Mouse (Mus musculus): ENCODE data around the gene Ip6k1. TPM values are rescaled to one million over a fixed set of nuclear protein-coding genes. Genes with fewer than 3 reads are reported as not detected.

The Ip6k1 gene
- 100 to 1,000 TPM; 138 to 184 (median 167) TPM for total RNA-seq (2022)

DNA sequence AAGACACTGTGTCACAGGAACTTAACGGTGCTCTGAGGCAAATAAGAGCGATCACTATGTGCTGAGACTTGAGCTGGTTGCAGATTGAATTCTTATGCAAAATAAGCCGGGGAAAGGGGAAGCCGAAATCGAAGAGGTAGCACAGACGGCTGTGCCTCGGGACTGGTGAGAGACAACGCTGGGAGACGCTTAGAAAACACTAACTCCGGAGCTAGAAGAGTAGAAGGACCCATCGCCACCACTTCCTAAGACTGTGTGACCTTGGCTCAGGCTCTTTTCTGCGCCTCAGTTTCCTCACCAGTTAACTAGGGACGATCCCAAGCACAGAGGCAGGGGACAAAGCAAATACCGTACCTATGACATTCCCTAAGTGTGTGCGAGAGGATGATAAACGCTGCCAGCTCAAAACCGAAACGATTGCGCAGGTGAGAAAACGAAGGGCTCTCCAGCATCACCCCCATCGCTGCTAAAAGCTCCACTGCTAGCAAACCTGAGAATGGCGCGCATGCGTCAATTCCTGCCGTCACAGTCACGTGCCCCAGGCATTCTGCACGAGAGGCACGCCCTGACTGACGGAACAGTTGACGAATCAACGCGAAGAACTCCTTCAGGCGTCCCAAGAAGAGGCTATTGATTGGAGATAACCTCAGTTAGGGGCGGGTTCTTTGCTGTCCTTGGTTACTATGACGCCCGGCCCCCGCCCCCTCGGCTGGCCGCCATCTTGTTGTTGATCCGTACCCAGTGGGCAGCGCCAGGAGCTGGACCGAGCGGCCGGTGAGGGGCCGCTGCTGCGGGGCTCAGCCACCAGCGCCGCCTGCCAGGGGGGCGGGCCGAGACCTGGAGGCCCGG, at the start of gene Ip6k1:
Ip6k1 (plus strand) TSS at position 580 of the 849 bp plus-strand sequence.
- DNase-seq = peak; percentile 100

DNA sequence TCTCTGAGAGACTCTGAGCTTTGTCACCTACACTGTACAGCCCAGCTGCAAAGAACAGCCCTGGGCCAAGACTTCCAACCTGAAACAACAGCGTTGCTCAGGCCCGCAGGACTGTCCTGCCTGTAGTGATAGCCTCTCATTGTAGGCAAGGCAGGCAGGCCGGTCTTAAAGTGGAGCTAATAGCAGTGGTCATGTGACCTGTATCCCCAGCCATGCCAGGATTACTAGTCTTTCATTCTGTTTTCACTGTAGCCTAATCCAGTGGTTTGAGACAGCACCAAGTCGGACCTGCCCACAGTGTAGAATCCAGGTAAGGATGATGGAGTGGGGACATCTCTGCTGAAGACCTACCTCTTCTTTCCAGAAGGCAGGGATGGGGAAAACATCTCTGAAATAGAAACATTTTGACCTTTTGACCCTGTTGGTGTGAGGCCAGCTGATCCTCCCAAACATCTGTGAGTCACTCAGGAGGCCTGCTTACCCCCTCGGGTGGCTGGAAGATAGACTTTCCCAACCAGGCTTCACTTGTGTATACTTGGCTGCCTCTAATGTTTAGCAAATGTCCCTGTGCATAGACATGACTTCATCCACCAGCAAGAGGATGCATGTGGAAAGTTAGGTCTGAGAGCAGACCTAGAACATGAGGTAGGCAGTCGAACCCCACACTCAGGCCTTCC, 46.5 kb upstream of the Ip6k1 start:
- no peak for DNase-seq

DNA sequence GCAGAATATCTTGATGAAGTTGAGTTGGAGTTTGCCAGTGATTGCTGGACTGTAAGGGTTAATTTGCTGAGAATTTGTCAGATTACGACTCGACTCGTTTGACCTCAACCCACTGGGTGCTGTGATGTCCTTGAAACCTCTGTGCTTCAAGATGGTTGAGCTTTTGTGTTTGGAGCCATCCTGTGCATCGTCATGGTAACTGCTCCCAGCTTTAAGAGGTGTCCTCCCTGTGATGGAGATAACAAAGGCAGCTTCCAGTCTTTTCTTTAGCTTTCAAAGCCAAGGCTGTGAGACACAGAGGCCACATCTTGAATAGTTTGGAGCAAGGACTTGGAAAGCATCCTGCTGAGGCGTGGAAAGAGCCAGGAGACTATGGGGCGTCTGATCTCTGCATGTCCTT, 45.2 kb upstream of the Ip6k1 start:
- no peak for DNase-seq

GRCm38 (mm10) chr9:107959896-107960295, 42.4 kb upstream of the Ip6k1 start:
- DNase-seq = peak; percentile 66

GRCm38 (mm10) chr9:107960928-107961327, 41.4 kb upstream of the Ip6k1 start:
- DNase-seq = no peak

GRCm38 (mm10) chr9:107961351-107961762, 40.9 kb upstream of the Ip6k1 start:
- no peak for DNase-seq

- no peak for DNase-seq
These were observed 40.4 kb upstream of the Ip6k1 start for GRCm38 (mm10) chr9:107961881-107962280.

- DNase-seq = no peak
These were observed 39.4 kb upstream of the Ip6k1 start for GRCm38 (mm10) chr9:107962916-107963315.

DNA sequence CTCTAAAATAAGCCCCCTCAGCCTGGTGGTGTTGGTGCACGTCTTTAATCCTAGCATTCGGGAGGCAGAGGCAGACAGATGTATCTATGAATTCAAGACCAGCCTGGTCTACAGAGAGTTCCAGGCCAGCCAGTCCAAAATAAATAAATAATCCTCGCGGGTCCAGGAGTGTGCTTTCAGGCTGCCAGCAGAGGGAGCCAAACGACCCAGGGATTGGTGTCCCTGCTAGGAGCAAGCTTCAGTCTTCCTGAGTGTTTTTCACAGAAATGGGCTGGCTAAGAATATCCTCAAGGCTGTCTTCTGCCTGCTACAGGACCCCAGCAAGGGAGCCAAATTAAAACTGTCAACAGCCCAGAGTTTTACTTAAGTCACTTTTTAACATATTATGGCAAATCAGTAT, 38.6 kb upstream of the Ip6k1 start:
- peak; percentile 48 for DNase-seq

DNA sequence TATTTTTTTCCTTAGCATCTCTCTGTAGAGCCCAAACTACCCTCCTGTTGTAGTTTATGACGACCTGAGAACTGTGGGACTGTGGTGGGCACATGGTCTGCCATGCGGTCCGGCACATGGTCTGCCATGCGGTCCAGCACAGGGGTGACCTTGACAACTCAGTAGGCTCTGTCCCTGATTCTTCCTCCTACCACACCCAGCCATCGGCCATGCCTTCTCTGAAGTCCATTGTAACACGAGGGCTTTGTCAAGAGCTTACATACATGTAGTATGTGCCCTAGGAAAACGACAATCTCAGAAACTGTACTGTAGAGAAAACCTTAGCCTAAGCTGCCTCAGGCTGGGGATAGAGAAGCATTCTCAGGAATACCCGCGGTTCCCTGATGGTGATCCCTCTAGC, 37.6 kb upstream of the Ip6k1 start:
- no peak for DNase-seq

DNA sequence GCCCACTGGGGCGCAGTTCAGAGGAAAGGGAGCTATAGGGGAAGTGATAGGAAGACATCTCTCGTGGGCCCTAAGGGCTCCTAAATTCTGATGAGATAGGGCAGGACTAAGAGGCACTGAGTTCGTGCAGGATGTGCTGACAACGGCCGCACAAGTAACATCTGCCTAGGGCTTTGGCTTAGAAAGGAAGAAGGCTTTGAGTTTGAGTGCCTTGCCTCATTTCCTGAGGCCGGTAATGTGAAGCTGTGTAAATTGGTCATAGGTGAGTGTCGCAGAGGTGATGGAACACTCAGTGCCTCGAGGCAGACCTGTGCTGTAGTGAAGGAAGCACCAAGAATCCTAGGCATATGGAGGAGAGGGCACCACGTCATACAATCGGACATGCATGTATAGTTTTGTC, 35.6 kb upstream of the Ip6k1 start:
- no peak for DNase-seq

GRCm38 (mm10) chr9:107967437-107967836, 34.9 kb upstream of the Ip6k1 start:
- DNase-seq = no peak

DNA sequence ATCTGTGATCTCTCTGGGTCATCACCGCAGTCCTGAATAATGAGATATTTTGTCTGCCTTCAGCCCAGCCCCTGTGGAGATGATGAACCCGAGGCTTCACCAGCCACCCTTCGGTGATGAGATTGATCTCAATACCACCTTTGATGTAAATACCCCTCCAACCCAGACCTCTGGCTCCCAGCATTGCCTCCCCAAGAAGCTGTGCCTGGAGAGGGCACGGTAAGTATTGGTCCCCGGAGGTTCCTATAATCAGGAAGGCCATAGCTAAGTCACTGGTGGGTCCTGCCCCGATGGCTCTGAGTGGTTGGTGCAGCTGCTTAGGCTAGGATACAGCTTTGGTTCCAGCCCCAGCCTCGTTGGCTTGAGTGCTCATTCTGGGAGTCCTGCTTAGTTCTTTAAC, 33.8 kb upstream of the Ip6k1 start:
- DNase-seq = no peak

DNA sequence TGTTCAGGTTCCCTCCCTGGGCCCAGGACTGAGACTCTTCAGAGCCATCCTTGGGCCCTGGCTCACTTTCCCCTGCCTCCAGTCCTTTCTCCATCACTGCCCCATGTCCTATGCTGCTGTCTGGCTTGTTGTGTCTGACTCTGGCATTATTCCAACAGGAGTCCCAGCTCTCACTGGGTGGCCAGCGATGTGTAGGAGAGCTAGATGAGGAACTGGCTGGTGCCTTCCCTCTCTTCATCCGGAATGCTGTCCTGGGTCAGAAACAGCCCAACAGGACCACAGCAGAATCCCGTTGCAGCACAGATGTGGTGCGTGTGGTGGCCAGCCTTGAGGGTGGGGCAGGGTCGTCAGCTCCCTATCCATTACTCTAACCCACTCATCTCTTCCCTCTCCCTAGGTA, 32.0 kb upstream of the Ip6k1 start:
- no peak for DNase-seq

DNA sequence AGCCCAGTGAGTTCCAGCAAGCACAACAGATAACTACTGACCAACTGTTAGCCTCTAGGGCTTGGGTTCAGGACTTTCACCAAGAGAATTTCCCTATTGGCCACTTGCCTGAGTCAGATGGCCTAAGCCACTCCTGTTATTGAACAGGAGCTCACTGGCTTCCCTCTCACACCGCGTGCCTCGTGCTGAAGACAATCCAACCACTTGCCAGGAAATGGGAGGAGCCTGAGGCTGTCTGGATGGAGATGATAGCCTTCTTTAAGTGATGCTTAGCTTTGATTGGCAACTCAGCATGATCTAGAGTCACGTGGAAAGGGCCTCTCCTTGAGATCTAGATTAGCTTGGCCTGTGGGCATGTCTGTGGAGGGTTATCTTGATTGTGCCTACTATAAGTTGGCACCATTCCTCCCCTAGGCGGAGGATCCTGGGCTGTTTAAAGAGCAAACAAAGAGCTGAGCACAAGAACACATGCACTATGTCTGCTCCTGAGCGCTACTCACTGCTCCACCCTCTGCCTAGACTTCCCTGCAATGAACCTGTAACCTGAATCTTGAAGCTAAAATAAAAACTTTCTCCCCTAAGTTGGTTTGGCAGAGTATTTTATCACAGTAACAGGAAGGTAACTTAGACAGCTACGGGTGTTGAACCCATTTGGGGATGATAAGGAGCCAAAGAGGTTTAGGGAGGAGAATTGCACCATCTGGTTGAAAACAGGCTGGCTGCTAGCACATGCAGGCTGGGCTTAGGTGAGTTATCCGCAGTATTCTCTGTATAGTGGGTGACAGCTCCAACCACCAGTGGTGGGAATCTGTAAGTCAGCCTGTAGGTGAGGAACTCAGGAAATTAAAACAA, 30.4 kb upstream of the Ip6k1 start:
- no peak for DNase-seq

DNA sequence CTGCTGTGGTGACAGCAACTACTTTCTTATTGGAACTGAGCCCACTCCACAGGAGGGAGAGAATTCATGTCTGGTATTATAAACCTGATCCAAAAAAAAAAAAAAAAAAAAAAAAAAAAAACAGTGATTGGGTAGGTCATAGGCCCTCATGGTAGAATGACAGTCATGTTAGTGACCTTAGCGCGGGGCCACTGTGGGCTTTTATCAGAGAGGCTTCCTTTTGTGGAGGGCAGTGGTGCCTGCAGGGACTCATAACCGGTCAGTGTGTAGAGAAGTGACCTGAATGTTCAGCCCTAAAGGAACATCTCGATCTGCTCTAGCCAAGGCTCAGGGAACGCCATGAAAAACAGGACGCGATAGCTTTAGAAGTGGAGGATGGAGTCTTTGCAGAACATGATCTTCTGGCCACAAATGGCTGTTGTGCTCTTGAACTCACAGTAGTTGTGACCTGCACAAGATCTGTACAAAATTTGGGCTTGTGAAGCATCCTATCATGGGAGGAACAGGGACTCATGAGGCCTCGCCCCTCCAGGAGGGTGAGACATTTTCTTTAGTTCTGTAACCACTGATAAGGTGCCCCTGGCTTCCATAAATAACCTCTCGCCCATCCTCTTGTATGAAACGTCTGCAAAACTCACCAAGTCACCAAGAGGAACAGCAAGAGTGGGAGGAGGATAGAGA, 27.7 kb upstream of the Ip6k1 start:
- no peak for DNase-seq

DNA sequence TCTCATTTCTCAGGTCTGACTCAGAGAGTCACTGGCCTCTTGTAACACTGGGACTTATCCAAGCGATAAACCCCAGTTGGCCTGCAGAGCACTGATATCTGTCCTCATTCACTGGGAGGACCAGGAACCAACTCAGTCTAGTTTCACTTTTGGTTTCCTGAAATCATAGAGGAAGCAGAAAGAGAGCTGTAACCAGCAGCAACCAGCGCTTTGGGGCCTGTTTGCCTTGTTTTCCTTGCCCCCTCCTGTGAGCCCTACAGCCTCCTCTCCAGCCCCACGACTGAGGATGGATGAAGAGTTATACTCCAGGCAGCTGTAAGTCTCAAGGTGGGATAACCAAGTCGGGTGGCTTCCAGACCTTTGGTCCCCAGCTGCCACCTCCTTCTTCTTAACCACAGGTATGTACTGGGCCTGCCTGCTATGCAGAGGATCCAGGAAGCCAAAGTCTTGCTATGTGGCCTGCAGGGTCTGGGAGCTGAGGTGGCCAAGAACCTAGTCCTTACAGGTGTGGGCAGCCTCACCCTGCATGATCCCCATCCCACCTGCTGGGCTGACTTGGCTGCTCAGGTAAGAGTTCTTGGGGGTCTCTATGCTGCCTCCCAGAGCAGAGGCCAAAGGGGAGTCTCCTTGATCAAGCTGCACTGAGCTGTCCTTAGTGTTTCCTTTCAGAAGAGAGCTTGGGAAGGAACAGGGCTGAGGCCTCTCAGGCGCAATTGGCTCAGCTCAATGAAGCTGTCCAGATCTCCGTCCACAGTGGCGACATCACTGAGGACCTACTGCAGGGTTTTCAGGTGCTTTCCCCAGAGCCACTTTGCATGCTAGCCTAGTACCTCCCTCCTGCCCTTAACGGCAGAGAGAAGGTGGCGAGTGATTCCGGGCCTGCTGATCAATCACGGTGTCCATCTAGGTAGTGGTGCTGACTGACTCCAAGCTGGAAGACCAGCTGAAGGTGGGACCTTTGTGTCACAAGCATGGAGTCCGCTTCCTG, 26.6 kb upstream of the Ip6k1 start, which contains the start of gene Uba7:
Uba7 (plus strand) TSS at position 107 of the 988 bp plus-strand sequence.
- no peak for DNase-seq

GRCm38 (mm10) chr9:107978815-107979214, 23.5 kb upstream of the Ip6k1 start:
- DNase-seq = no peak

DNA sequence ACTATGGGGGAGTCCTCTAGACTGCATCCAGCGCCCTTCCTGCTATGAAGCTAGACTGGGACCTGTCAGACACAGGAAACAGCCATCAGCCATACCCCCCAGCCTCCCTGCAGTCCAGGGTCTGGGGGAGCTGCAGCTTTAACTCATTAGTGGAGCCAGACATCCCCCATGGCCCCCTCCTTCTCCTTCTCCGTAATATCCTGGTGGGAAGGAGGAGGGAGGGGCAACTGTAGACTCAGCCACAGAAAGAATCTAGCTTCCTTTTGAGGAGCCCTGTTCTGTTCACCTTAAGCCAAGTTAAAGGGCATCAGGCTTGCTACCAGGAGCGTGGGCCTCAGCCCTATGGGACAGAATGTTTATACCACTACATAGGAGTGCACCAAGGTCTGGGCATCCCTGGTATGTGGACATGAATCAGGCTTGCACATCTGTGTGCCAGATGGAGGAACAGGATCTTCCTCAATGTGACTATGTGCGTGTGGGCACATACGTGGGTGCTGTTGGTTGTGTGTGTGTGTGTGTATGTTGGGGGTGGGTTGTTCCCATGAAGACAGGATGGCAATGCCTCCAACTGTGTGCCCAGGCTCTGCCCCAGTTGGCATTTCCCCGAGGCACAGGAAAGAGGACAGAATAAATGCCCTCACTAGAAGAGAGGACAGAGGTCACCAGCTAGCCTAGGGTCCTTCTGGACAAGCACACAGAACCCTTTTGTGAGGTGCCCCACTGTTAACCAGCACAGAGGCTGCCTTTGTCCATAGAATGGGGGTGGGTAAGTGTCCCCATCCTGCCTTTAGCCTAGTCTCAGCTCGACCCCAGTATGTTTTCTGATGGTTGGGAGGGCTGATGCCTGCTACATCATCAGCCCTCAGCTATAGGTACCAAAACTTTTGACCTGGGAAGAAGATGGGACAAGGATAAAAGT, 20.4 kb upstream of the Ip6k1 start:
- no peak for DNase-seq

Data from adrenal gland, adult 8-10 months (tissue).